Mouse (Mus musculus) lung, adult 18-20 months (tissue): ENCODE results near the gene Gm14781.
"Not testable (repeated sequence)": the region's sequence is repeated elsewhere in the genome, so short reads cannot be mapped to it uniquely, and the experiment has no call there.

Experiments used
- DNase-seq, 2 experiments: peaks; one replicate each; pipeline ENCODE4 v3.0.0; 2022; ENCODE audit warnings: mixed read lengths in 2 of 2

Gene Gm14781

DNA sequence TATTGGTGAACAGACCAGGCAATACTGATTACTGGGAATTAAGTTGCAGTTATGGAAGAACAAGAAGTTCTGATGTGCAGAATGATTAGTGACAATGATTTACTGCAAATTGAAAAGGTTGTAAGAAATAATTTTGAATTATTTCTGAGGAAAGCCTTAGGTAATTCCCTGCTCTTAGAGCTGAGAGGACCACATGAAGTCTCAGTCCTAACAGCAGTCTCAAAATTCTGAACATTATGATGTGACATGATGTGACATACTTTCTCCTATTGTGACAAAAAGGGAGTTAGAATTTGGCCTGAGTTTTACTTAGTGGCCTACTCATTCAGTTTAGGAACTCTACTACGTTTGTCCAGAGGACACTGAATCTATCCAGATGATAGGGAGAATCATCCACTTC, at the start of gene Gm14781:
TSS of gene Gm14781 (plus strand) at position 301 of the 400 bp plus-strand sequence.
- DNase-seq = not testable (repeated sequence)

DNA sequence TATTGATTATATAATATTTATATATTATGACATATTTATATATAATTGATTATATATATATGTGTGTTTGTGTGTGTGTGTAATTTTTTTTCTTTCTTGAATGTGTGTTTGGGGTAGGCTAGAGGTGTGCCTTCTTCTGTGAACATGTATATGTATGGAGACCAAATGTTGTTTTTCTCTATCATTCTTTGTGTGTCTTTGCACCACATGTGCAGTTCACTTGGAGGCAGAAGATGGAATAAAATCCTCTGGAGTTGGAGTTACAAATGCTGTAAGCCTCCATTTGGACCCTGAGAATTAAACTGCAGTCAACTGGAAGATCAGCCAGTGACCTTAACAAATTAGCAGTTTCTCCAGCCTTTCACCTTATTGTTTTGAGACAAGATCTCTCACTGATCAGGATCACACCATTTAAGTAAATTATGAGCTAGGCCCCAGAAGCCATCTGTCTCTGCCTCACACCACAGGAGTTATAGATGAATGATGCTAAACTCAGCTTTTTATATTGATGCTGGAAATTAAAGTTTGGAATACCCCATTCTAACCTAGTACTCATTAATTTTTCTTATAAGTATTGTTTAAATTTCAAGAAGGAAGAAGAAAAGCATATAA, 23.1 kb downstream of the Gm14781 start:
- DNase-seq = not testable (repeated sequence)
